Mouse (Mus musculus) ES-E14 (cell line): Measurements from ENCODE around the gene Ica1l. TPM values are rescaled to one million over a fixed set of nuclear protein-coding genes. Genes with fewer than 3 reads are reported as not detected.

Source experiments
- DNase-seq: peaks from one replicate; pipeline ENCODE4 v3.0.0-alpha.2; 2013; ENCODE audit warnings: low read depth, low spot score
- H3K27ac ChIP-seq: 2 replicates; pipeline ENCODE4 v1.5.1; 2012; ENCODE audit warnings: low read depth, mild to moderate bottlenecking, low read length, moderate library complexity, mixed read lengths; ENCODE audit not compliant: poor library complexity, insufficient read depth, severe bottlenecking
- H3K36me3 ChIP-seq: 2 replicates; pipeline ENCODE4 v1.6.1; 2012; ENCODE audit warnings: mild to moderate bottlenecking, low read length, moderate library complexity, mixed read lengths; ENCODE audit not compliant: control insufficient read depth, poor library complexity, insufficient read depth, severe bottlenecking
- H3K4me1 ChIP-seq, 2 experiments: fragments of 150-350 bp in 1 of 2; sonication (generic) in 1 of 2; 2 replicates each; pipeline ENCODE4 v1.6.1; 2012; ENCODE audit warnings: low read length in 2 of 2, mild to moderate bottlenecking in 1 of 2, mixed read lengths in 1 of 2; ENCODE audit not compliant: control insufficient read depth in 2 of 2, insufficient read depth in 2 of 2, poor library complexity in 1 of 2
- H3K4me3 ChIP-seq, 2 experiments: fragments of 150-350 bp in 1 of 2; sonication (generic) in 1 of 2; 2 replicates each; pipeline ENCODE4 v1.5.1; 2012; ENCODE audit warnings: low read length in 2 of 2, low read depth in 1 of 2, mild to moderate bottlenecking in 1 of 2, mixed read lengths in 1 of 2; ENCODE audit not compliant: insufficient read depth in 1 of 2, poor library complexity in 1 of 2, severe bottlenecking in 1 of 2
- H3K9ac ChIP-seq: 2 replicates; pipeline ENCODE4 v1.6.1; 2012; ENCODE audit warnings: low read depth, mild to moderate bottlenecking, low read length, mixed read lengths; ENCODE audit not compliant: poor library complexity, insufficient read depth, severe bottlenecking
- H3K9me3 ChIP-seq: fragments of 150-350 bp; sonication (generic); 2 replicates; pipeline ENCODE4 v1.6.1; 2012; ENCODE audit warnings: low read depth, mild to moderate bottlenecking, low read length; ENCODE audit not compliant: control insufficient read depth, insufficient read depth
- CHD2 ChIP-seq: IDR thresholded peaks from 2 replicates; pipeline ENCODE4 v1.6.1; 2014; ENCODE audit warnings: mild to moderate bottlenecking, low read depth, low read length, inconsistent platforms
- HCFC1 ChIP-seq: IDR thresholded peaks from 2 replicates; pipeline ENCODE4 v1.6.1; 2012; ENCODE audit warnings: low read length, inconsistent platforms, borderline replicate concordance; ENCODE audit not compliant: insufficient read depth
- MAFK ChIP-seq: IDR thresholded peaks from 2 replicates; pipeline ENCODE4 v1.6.1; 2014; ENCODE audit warnings: mild to moderate bottlenecking, low read depth, low read length, inconsistent platforms; ENCODE audit not compliant: insufficient read depth
- ZC3H11A ChIP-seq: IDR thresholded peaks from 2 replicates; pipeline ENCODE4 v1.6.1; 2012; ENCODE audit warnings: low read depth, mild to moderate bottlenecking, inconsistent platforms, low read length, borderline replicate concordance
- ZNF384 ChIP-seq: IDR thresholded peaks from 2 replicates; pipeline ENCODE4 v1.6.1; 2012; ENCODE audit warnings: low read depth, low read length, inconsistent platforms
- in situ Hi-C, 2 experiments: fragments of 600-800 bp; cut with MboI; formaldehyde crosslinking; loops; one replicate each; pipeline ENCODE4 v1.15.1; 2025; ENCODE audit warnings: low sequenced_read_pairs in 2 of 2, inconsistent platforms in 1 of 2; ENCODE audit not compliant: unreplicated experiment in 2 of 2
- total RNA-seq: library from RNA; depleted of rRNA; stranded (reverse); fragments of 300-350 nt; gene quantifications from 2 replicates; pipeline ENCODE4 v1.2.3, GENCODE M21; 2012

Ica1l gene
- total RNA-seq, 1 experiment = 1.3 TPM

GRCm38 (mm10) chr1:60008743-60009142 is 34.2 kb downstream of the Ica1l start:
- TF ChIP-seq HCFC1 = no peak
- no peak for TF ChIP-seq ZNF384
- TF ChIP-seq ZC3H11A = no peak
- no peak for TF ChIP-seq CHD2
- Histone ChIP-seq H3K9ac (no peak overlapping the region), H3K9me3 (no peaks in the 10 kb centered on the region), H3K4me1 (peaks cover 0 to 4% of the 10 kb centered on the region in 2 experiments; a peak in 1 of 4 replicates), H3K36me3 (no peaks in the 10 kb centered on the region), H3K27ac (no peak overlapping the region), H3K4me3 (no peak overlapping the region)
- DNase-seq = no peak
- in situ Hi-C loops = no loop called here

GRCm38 (mm10) chr1:60007337-60007736 is 35.6 kb downstream of the Ica1l start:
- Histone ChIP-seq H3K4me3 (no peak overlapping the region; a peak in 1 of 4 replicates), H3K9ac (no peak overlapping the region), H3K36me3 (no peaks in the 10 kb centered on the region), H3K27ac (no peak overlapping the region), H3K4me1 (peaks cover 0 to 4% of the 10 kb centered on the region in 2 experiments; a peak in 1 of 4 replicates), H3K9me3 (no peaks in the 10 kb centered on the region)
- DNase-seq = no peak
- TF ChIP-seq HCFC1 = no peak
- in situ Hi-C loops = no loop called here

- Histone ChIP-seq H3K4me3 (no peak overlapping the region), H3K4me1 (peaks cover 0 to 2% of the 10 kb centered on the region in 2 experiments; a peak in 1 of 4 replicates), H3K36me3 (no peaks in the 10 kb centered on the region), H3K27ac (no peak overlapping the region), H3K9ac (no peak overlapping the region), H3K9me3 (no peaks in the 10 kb centered on the region)
- TF ChIP-seq HCFC1 (no peak), CHD2 (no peak), MAFK (no peak)
- in situ Hi-C loops = no loop called here
- no peak for DNase-seq
These were observed 42.7 kb downstream of the Ica1l start for GRCm38 (mm10) chr1:60000319-60000718.

- TF ChIP-seq CHD2 (no peak), HCFC1 (no peak), MAFK (no peak), ZC3H11A (no peak), ZNF384 (no peak)
- in situ Hi-C loops = no loop called here
These were observed 45.6 kb downstream of the Ica1l start for GRCm38 (mm10) chr1:59997352-59997751.

GRCm38 (mm10) chr1:59995646-59996045 is 47.3 kb downstream of the Ica1l start:
- no peak for TF ChIP-seq ZNF384
- no peak for TF ChIP-seq HCFC1
- TF ChIP-seq MAFK = no peak
- no peak for TF ChIP-seq ZC3H11A
- no peak for TF ChIP-seq CHD2

More at GRCm38 (mm10) chr1:59997352-59997751, 45.6 kb downstream of the Ica1l start:
- no peaks in the 10 kb centered on the region for H3K9me3 ChIP-seq
- H3K4me3 ChIP-seq = no peak overlapping the region
- H3K27ac ChIP-seq = no peak overlapping the region
- DNase-seq = no peak
- no peak overlapping the region for H3K9ac ChIP-seq
- H3K36me3 ChIP-seq = no peaks in the 10 kb centered on the region
- peaks cover 0 to 2% of the 10 kb centered on the region in 2 experiments; a peak in 1 of 4 replicates for H3K4me1 ChIP-seq

More at GRCm38 (mm10) chr1:59995646-59996045, 47.3 kb downstream of the Ica1l start:
- Histone ChIP-seq H3K4me1 (peaks cover 0 to 2% of the 10 kb centered on the region in 2 experiments; a peak in 1 of 4 replicates), H3K9ac (no peak overlapping the region), H3K27ac (no peak overlapping the region), H3K4me3 (no peak overlapping the region), H3K36me3 (no peaks in the 10 kb centered on the region), H3K9me3 (no peaks in the 10 kb centered on the region)
- no peak for DNase-seq
- in situ Hi-C loops = no loop called here
